20 mouse cellular contexts compared by ENCODE assay signal in the genomic region with DNA sequence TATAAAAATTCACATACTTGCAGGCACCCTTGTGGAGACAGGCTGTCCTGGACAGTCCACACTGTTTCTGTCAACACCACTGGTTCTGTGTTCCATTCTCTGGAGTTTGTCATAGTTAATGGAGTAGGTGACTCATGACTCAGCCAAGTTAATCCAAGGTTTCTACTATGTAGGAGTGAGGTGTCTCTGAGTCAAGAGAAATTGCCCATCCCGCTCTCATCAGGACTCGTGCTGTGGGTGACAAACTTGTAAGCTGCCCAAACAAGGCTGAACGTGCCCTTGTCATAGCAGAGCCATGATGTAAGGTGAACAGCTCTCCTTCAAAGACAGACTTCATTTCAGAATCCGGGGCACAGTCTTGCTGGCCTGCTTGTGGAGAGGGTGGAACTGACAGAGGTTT. TPM values are rescaled to one million over a fixed set of nuclear protein-coding genes. Genes with fewer than 3 reads are reported as not detected.
DNase-seq lines count a peak whose midpoint lies in the region; ATAC-seq and TF ChIP-seq lines count a peak whose summit lies in the region.
"Had no signal": no experiment of that assay in that cellular context is flagged by ENCODE, and none has a peak within 500 bp of the region (broad histone marks: within the 10 kb centered on the region; RNA-seq: fewer than 3 reads in every experiment).

No protein-coding gene starts in this region.

- ATAC-seq in lung, postnatal 0 days, result peak; percentile 21; the same call in 1 of the 2 replicates
- ATAC-seq: forebrain, embryonic 14.5 days; hindbrain, postnatal 0 days had no signal

- H3K36me3 ChIP-seq in lung, postnatal 0 days (ENCODE audit: insufficient read depth, low read length), result no peaks in the 10 kb centered on the region
- H3K36me3 ChIP-seq: embryonic facial prominence, embryonic 15.5 days; heart, embryonic 10.5 days; hindbrain, embryonic 13.5 days had no signal

- no peak overlapping the region for H3K4me2 ChIP-seq in lung, postnatal 0 days (replicated peaks; ENCODE audit: low read depth, low read length)
- H3K4me2 ChIP-seq: embryonic facial prominence, embryonic 15.5 days; hindbrain, embryonic 13.5 days had no signal

- intact Hi-C loops in heart, postnatal 25 days (cut with DNase I), result no loop called here

- no peak overlapping the region for H3K4me3 ChIP-seq in lung, postnatal 0 days (ENCODE audit: low read depth, low read length)
- H3K4me3 ChIP-seq: embryonic facial prominence, embryonic 15.5 days; erythroblast, embryonic 14.5 days; forebrain, embryonic 10.5 days; heart, embryonic 10.5 days; hindbrain, embryonic 13.5 days had no signal

- no peaks in the 10 kb centered on the region for H3K27me3 ChIP-seq in lung, postnatal 0 days (replicated peaks; ENCODE audit: insufficient read depth, low read length)
- H3K27me3 ChIP-seq: embryonic facial prominence, embryonic 15.5 days; hindbrain, embryonic 13.5 days had no signal

- H3K4me1 ChIP-seq in lung, postnatal 0 days (ENCODE audit: insufficient read depth, low read depth, low read length), result no peaks in the 10 kb centered on the region
- H3K4me1 ChIP-seq: embryonic facial prominence, embryonic 15.5 days; forebrain, embryonic 10.5 days; heart, embryonic 10.5 days; hindbrain, embryonic 13.5 days had no signal

- no peak for TF ChIP-seq EP300 in lung, postnatal 0 days (IDR thresholded peaks at IDR 0.05)

- H3K9me3 ChIP-seq in lung, postnatal 0 days (ENCODE audit: low read length), result no peaks in the 10 kb centered on the region
- H3K9me3 ChIP-seq: embryonic facial prominence, embryonic 15.5 days; hindbrain, embryonic 13.5 days had no signal

- no peak for TF ChIP-seq CTCF in lung, postnatal 0 days (IDR thresholded peaks at IDR 0.05)

- peak; percentile 68 for DNase-seq in adrenal gland, adult 2 months
- DNase-seq in adrenal gland, postnatal 4 days (ENCODE audit: low spot score in 2 of 2), result no peak
- DNase-seq in lung, postnatal 0 days (ENCODE audit: low spot score), result no peak
- no peak for DNase-seq in lung, postnatal 10 days
- DNase-seq in 3134 (ENCODE audit: extremely low read depth, insufficient read length, low spot score), result peak; percentile 7
- DNase-seq in adrenal gland, postnatal 36 days, result peak; percentile 32 to 38
- DNase-seq in heart, postnatal 25 days (ENCODE audit: low spot score), result no peak
- DNase-seq: cerebellum, adult 2 months; cerebellum, postnatal 10 days; embryo, embryonic 11 days; gastrocnemius, postnatal 10 days; heart, adult 18-20 months; heart, postnatal 10 days had no signal

- 57% methylated on average over 4 of the region's 4 CpGs for WGBS in lung, postnatal 0 days

- no peak overlapping the region for H3K9ac ChIP-seq in lung, postnatal 0 days (replicated peaks; ENCODE audit: low read depth)
- H3K9ac ChIP-seq: embryonic facial prominence, embryonic 15.5 days; hindbrain, embryonic 13.5 days had no signal

- no peak overlapping the region for H3K27ac ChIP-seq in lung, postnatal 0 days (ENCODE audit: low read length)
- H3K27ac ChIP-seq: embryonic facial prominence, embryonic 15.5 days; forebrain, embryonic 10.5 days; heart, embryonic 10.5 days; hindbrain, embryonic 13.5 days; hindbrain, postnatal 0 days had no signal

RNA-seq across cellular contexts. Expression of gene Mbip, which starts 26.8 kb away (rescaled TPM):
- 10 to 100 TPM; 10.1 to 14.0 TPM for total RNA-seq in adrenal gland, adult 2 months (2021)
- 2.1 TPM in 2 replicates for polyA plus RNA-seq in adrenal gland, adult 2 months (2012; rRNA removed)
- total RNA-seq in adrenal gland, postnatal 4 days (2021), result 10 to 100 TPM; 25.6 to 29.2 TPM
- polyA plus RNA-seq in lung, postnatal 0 days (2015; fragmentation: Nextera tagmentation; extraction: Ambion mirVana), result 122 and 126 TPM in 2 replicates
- 10 to 100 TPM; 12.3 to 12.9 TPM for total RNA-seq in adrenal gland, postnatal 36 days (2021)
- total RNA-seq in heart, postnatal 25 days (2021), result 1 to 10 TPM; 6.5 to 7.8 TPM

Comparison
In these comparisons a context has a peak if more than half of its experiments do, and no peak if none do; other contexts are left out.
1. DNase-seq: peak in adrenal gland, adult 2 months (single experiment), 3134 (single experiment) and adrenal gland, postnatal 36 days (2 of 2); none in adrenal gland, postnatal 4 days (0 of 2), lung, postnatal 0 days (single experiment), lung, postnatal 10 days (single experiment) and heart, postnatal 25 days (single experiment).